Mouse (Mus musculus) neural tube, embryonic 11.5 days (tissue): ENCODE measurements around the gene Fam198b. TPM values are rescaled to one million over a fixed set of nuclear protein-coding genes. Genes with fewer than 3 reads are reported as not detected.
"Not testable (repeated sequence)": the region's sequence is repeated elsewhere in the genome, so short reads cannot be mapped to it uniquely, and the experiment has no call there.

ENCODE experiments used
- ATAC-seq: fragments of 200-750 bp; cut with Nextera tagmentation; 2 replicates; pipeline ENCODE4 v1.8.0; 2017; ENCODE audit warnings: moderate number of reproducible peaks, mild to moderate bottlenecking, moderate TSS enrichment, moderate library complexity; ENCODE audit not compliant: insufficient read depth, low FRiP score, low TSS enrichment
- DNase-seq: peaks from one replicate; pipeline ENCODE4 v3.0.0-alpha.2; 2015; ENCODE audit warnings: low spot score
- H3K27ac ChIP-seq: fragments of 300-500 bp; sonication (generic); 2 replicates; pipeline ENCODE4 v1.5.1; 2014; ENCODE audit warnings: low read depth, mild to moderate bottlenecking, low read length
- H3K27me3 ChIP-seq: fragments of 300-500 bp; sonication (generic); 2 replicates; pipeline ENCODE4 v1.6.1; 2014; ENCODE audit warnings: mild to moderate bottlenecking, low read length, mixed read lengths; ENCODE audit not compliant: control insufficient read depth, insufficient read depth
- H3K36me3 ChIP-seq: fragments of 300-500 bp; sonication (generic); 2 replicates; pipeline ENCODE4 v1.6.1; 2014; ENCODE audit warnings: mild to moderate bottlenecking, low read length, moderate library complexity, mixed read lengths; ENCODE audit not compliant: control insufficient read depth, insufficient read depth
- H3K4me1 ChIP-seq: fragments of 300-500 bp; sonication (generic); 2 replicates; pipeline ENCODE4 v1.6.1; 2014; ENCODE audit warnings: low read length, mixed read lengths; ENCODE audit not compliant: control insufficient read depth, insufficient read depth
- H3K4me2 ChIP-seq: fragments of 300-500 bp; sonication (generic); 2 replicates; pipeline ENCODE4 v1.6.1; 2014; ENCODE audit warnings: low read depth, mild to moderate bottlenecking, moderate library complexity
- H3K4me3 ChIP-seq: fragments of 300-500 bp; sonication (generic); 2 replicates; pipeline ENCODE4 v1.5.1; 2014; ENCODE audit warnings: low read depth, low read length
- H3K9ac ChIP-seq: fragments of 300-500 bp; sonication (generic); 2 replicates; pipeline ENCODE4 v1.6.1; 2014; ENCODE audit warnings: mild to moderate bottlenecking, low read length
- H3K9me3 ChIP-seq: fragments of 300-500 bp; sonication (generic); 2 replicates; pipeline ENCODE4 v1.6.1; 2016; ENCODE audit warnings: low read length; ENCODE audit not compliant: control insufficient read depth
- WGBS: fragments of 180-500 bp; shearing (Covaris S2); extraction: QIAGEN DNeasy Blood & Tissue Kit; methylation state at CpG from one replicate; pipeline ENCODE4 v1.1.7; 2014; 5-methylcytosine and 5-hydroxymethylcytosine counted together
- polyA plus RNA-seq: library from polyadenylated mRNA; unstranded; fragments of >200 nt; fragmentation: Nextera tagmentation; extraction: Ambion mirVana; gene quantifications from 2 replicates; pipeline ENCODE4 v1.2.1, GENCODE M21; 2014

The Fam198b gene
- polyA plus RNA-seq, 1 experiment from 2014 or later, result 5.5 TPM

DNA sequence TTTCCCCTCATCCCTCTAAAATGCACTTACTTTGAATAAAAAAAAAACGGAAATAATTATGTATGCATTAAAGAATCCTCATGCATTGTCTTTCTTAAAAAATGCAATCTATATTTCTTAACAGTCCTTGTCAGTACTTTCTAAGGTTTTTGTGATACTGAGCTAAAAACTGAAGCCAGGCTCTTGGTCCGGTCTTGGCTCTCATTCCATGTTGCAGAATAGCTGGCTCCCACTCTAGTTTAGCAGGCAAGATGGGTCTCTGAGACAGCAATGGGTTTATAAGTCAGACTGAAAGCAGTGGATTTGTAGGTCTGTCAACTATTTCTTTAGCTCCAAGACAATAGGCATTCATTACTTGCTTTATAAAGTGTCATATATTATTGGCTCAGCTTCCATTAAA is 63.8 kb downstream of the Fam198b start:
- Histone ChIP-seq H3K27me3 (no peaks in the 10 kb centered on the region), H3K4me3 (no peak overlapping the region), H3K27ac (no peak overlapping the region), H3K4me1 (no peaks in the 10 kb centered on the region), H3K9ac (no peak overlapping the region), H3K4me2 (no peak overlapping the region), H3K36me3 (no peaks in the 10 kb centered on the region), H3K9me3 (no peaks in the 10 kb centered on the region)
- WGBS, result 93% methylated on average over 2 of the region's 2 CpGs
- ATAC-seq (no peak), DNase-seq (no peak)

DNA sequence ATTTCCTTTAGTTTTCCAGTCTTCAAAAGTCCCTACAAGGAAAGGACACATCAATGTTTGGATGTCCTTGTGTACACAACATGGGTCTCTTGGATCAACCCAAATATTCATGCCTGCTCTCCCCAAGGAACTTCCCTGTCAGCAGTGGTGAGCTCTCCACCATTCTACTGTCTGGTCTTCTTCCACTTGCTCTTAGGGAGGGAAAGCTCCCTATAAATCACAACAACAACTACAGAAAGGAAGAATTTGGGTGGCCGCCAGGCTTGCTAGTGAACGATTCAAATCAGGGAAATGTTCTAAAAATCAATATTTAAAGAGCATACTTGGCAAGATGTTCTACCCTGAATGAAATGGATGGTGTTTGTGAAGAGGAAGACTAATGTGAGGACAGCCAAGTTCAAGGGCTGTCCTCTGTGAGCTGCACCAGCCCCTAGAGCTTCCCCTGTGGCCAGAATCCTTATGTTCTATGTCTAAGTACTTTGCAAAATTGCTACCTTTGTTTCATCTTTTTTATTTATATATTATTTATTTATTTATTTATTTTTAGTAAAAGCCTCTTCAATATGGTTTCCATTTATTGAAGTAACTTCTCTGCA is 68.9 kb downstream of the Fam198b start:
- Histone ChIP-seq H3K9me3 (no peaks in the 10 kb centered on the region), H3K36me3 (no peaks in the 10 kb centered on the region), H3K27me3 (no peaks in the 10 kb centered on the region), H3K27ac (no peak overlapping the region), H3K4me3 (no peak overlapping the region), H3K4me2 (no peak overlapping the region), H3K4me1 (no peaks in the 10 kb centered on the region), H3K9ac (no peak overlapping the region)
- ATAC-seq (no peak), DNase-seq (no peak)
- 84% methylated on average over 2 of the region's 2 CpGs for WGBS

DNA sequence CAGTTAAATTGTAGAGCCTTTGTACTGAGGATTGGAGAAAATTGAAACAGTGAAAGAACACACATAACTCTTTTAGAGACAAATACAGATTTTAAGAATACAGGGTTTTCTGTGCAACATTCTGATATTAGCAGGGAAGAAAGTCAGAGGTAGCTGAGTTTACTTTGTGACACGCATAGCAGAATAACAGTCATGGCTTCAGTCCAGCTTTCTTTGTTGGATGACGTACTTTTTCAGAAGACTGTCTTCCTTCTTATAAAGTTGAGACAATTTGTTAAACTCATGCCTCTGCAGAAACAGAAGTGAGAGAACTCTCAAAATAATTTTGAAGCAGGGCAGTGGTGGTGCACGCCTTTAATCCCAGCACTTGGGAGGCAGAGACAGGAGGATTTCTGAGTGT is 70.9 kb downstream of the Fam198b start:
- Histone ChIP-seq H3K4me3 (no peak overlapping the region), H3K4me2 (no peak overlapping the region), H3K9ac (no peak overlapping the region), H3K27ac (no peak overlapping the region), H3K27me3 (no peaks in the 10 kb centered on the region), H3K4me1 (no peaks in the 10 kb centered on the region), H3K9me3 (no peaks in the 10 kb centered on the region), H3K36me3 (no peaks in the 10 kb centered on the region)
- no peak for DNase-seq
- no peak for ATAC-seq
- WGBS, result 90% methylated on average over 3 of the region's 3 CpGs

DNA sequence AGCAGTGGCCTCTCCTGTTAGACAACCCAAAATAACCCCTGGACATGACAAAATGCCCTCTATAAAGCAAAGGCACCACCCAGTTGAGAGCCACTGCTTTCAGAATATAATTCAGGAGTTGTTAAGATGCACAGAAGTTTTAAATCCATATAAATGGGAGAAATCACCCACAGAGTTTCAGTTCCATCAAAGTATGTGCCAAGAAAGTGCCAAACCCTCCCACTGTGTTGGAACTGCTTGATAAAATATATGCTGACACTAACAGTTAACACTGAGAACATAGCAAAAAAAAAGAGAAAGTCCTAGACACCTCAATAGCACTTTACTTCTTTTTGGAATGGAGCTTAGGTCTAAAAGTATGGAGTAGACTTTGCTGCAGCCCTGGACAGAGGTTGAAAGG is 72.5 kb downstream of the Fam198b start:
- H3K9ac ChIP-seq, result no peak overlapping the region
- DNase-seq (no peak), ATAC-seq (no peak)
- no peaks in the 10 kb centered on the region for H3K4me1 ChIP-seq
- H3K4me2 ChIP-seq, result no peak overlapping the region
- H3K36me3 ChIP-seq, result no peaks in the 10 kb centered on the region
- no peak overlapping the region for H3K27ac ChIP-seq
- no peaks in the 10 kb centered on the region for H3K27me3 ChIP-seq
- H3K4me3 ChIP-seq, result no peak overlapping the region
- H3K9me3 ChIP-seq, result no peaks in the 10 kb centered on the region

DNA sequence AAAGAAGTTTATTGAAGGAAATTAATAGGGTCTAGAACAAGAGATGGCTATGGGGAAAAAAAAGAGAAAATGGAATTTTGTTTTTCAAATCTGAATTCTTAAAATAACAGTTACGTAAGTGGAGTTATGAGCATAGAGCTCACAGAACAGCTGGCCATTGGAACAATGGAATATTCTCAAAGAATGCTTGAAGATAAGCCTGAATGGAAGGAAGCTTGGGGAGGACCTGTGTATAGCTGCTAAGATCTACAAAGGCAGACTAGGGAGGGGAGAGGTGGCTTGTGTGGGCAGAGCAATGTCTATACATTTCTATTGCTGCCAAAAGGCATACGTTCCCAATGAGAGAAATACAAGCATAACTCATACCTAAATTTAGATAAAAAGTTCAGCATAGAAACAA is 73.4 kb downstream of the Fam198b start:
- Histone ChIP-seq H3K36me3 (no peaks in the 10 kb centered on the region), H3K4me1 (no peaks in the 10 kb centered on the region), H3K9ac (no peak overlapping the region), H3K27ac (no peak overlapping the region), H3K9me3 (no peaks in the 10 kb centered on the region), H3K27me3 (no peaks in the 10 kb centered on the region), H3K4me3 (no peak overlapping the region), H3K4me2 (no peak overlapping the region)
- ATAC-seq (no peak), DNase-seq (no peak)
- WGBS, result 95% methylated on average over 2 of the region's 2 CpGs

DNA sequence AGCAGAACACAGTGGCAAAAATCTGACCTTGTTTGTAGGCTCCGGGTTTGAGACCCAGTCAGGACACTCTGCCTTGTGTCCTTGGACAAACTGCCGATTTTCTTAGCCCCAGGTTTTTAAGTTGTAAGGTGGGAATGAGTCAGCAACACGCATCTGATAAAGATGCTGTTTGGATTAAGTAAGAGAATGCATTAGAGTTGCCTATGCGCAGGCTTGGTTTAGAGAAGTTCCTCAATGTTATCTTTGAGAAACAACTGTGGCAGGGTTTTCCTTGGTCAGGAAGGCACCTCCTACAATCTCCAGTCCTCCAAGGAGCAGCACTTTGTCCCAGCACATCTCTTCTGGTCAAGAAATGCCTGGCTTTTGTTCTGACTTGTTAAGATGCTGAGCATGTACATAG is 82.4 kb downstream of the Fam198b start:
- Histone ChIP-seq H3K4me1 (no peaks in the 10 kb centered on the region), H3K9me3 (no peaks in the 10 kb centered on the region), H3K4me2 (no peak overlapping the region), H3K27me3 (no peaks in the 10 kb centered on the region), H3K36me3 (no peaks in the 10 kb centered on the region), H3K9ac (no peak overlapping the region), H3K4me3 (no peak overlapping the region), H3K27ac (no peak overlapping the region)
- no peak for DNase-seq
- WGBS, result 88% methylated on average over 4 of the region's 4 CpGs
- no peak for ATAC-seq

DNA sequence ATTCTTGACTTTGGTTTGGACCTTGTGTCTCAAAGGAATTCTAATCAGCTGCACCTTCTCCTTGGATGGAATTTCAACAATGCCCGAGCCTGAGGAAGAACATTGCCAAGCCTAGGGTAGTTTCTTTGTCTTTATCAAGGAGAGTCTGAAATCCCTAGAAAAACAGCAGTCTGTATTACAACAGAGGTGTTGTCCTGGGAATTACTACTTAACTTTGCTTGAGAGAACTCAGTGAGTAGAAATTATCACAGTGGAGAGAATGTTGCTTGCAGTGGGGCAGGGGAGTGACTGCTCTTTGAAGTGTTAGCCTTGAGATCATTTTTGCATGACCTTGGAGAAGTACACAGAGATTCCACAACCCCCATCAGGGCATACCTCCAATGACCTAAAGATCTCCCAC is 83.0 kb downstream of the Fam198b start:
- Histone ChIP-seq H3K4me1 (no peaks in the 10 kb centered on the region), H3K27me3 (no peaks in the 10 kb centered on the region), H3K36me3 (no peaks in the 10 kb centered on the region), H3K9me3 (no peaks in the 10 kb centered on the region), H3K4me3 (no peak overlapping the region), H3K4me2 (no peak overlapping the region), H3K9ac (no peak overlapping the region), H3K27ac (no peak overlapping the region)
- ATAC-seq (no peak), DNase-seq (no peak)
- 73% methylated on average over 1 of the region's 1 CpGs for WGBS

DNA sequence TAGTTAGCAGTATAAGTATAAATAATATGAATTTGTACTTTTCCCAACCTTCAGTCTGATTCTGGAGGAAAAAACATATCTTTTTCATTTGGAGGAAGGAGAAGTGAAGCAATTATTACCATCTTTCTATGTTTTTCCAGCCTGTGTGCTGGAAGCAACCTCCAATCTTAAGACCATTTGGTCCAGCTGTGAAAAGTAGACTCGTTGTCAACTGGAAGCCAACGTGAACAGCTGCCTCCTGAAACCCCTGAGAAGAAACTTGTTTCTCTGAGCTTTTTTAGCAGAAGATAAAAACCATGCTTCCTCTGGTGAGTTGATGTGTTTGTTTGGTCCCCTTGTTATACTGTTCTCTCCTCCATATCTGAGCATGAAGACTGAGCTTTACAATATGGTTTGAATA is 84.1 kb downstream of the Fam198b start:
- no peak overlapping the region for H3K9ac ChIP-seq
- H3K4me2 ChIP-seq, result no peak overlapping the region
- H3K36me3 ChIP-seq, result no peaks in the 10 kb centered on the region
- no peak for ATAC-seq
- no peaks in the 10 kb centered on the region for H3K4me1 ChIP-seq
- H3K27ac ChIP-seq, result no peak overlapping the region
- H3K27me3 ChIP-seq, result no peaks in the 10 kb centered on the region
- no peaks in the 10 kb centered on the region for H3K9me3 ChIP-seq
- 68% methylated on average over 2 of the region's 2 CpGs for WGBS
- no peak for DNase-seq
- no peak overlapping the region for H3K4me3 ChIP-seq

DNA sequence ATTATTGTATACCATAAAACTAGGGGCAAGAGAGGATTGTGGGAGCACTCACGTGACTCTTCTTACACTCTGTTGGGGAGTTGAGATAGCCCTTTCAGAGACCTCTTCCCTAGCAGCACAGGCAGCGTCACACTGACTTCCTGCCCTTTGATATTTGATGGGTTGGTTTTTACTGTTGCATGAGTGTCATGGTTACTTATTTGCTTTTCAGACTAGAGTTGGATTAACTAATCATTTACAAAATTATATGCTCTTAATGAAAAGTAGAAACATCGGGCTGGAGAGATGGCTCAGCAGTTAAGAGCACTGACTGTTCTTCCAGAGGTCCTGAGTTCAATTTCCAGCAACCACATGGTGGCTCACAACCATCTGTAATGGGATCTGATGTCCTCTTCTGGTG is 85.2 kb downstream of the Fam198b start:
- not testable (repeated sequence) for ATAC-seq, H3K4me3 ChIP-seq, H3K4me1 ChIP-seq, H3K27ac ChIP-seq, H3K9me3 ChIP-seq, H3K36me3 ChIP-seq, H3K4me2 ChIP-seq, H3K9ac ChIP-seq, DNase-seq, H3K27me3 ChIP-seq
- WGBS, result 88% methylated on average over 3 of the region's 3 CpGs
